Mouse (Mus musculus): ENCODE data around the gene Zfp316. TPM values are rescaled to one million over a fixed set of nuclear protein-coding genes. Genes with fewer than 3 reads are reported as not detected.

The Zfp316 gene
- polyA plus RNA-seq, 1 experiment from 2014 or later, result 3.1 TPM

DNA sequence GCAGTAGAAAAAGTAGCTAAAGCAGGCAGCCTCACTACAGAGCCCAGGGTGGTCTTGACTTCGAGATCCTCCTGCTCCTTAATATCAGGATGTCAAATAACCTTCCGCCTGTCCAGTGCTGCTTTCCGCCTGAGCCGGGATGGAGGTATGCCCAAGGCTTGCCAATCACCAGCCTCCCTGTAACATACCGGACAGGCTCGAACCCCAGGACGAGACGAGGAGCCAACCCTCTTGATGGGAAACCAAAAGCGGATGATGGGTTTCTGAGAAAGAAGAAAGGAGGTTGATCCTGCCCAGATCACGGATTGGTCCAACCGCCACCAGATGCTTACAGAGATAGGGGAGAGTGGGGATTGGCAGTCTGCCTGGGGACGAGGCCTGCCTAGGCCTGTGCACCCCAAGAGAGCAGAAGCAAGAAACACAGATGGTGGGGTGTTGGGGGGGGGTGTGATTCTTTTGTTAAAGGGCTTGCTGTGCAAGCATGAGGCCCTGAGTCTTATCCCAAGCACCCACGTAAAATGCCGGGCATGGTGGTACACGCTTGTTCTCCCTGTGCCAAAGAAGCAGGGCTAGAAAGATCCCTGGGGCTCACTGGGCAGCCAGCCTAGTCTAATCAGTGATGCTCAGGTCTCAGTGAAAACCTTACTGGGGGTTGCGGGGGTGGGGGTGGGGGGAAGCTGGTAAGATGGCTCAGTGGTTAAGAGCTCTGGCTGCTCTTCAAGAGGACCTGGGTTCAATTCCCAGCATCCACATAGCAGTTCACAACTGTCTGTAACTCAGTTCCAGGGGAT lies 2.9 kb upstream of the Zfp316 start:
- WGBS, result 92% methylated on average over 16 of the region's 16 CpGs
- Histone ChIP-seq H3K27me3 (replicated peaks; ENCODE audit: low read depth, poor library complexity, severe bottlenecking) (peaks cover 27% of the 10 kb centered on the region), H3K4me1 (peaks cover 23% of the 10 kb centered on the region), H3K27ac (replicated peaks) (no peak overlapping the region), H3K4me3 (no peak overlapping the region), H3K36me3 (replicated peaks) (no peaks in the 10 kb centered on the region), H3K9me3 (no peaks in the 10 kb centered on the region)
- DNase-seq (ENCODE audit: low spot score), result no peak

DNA sequence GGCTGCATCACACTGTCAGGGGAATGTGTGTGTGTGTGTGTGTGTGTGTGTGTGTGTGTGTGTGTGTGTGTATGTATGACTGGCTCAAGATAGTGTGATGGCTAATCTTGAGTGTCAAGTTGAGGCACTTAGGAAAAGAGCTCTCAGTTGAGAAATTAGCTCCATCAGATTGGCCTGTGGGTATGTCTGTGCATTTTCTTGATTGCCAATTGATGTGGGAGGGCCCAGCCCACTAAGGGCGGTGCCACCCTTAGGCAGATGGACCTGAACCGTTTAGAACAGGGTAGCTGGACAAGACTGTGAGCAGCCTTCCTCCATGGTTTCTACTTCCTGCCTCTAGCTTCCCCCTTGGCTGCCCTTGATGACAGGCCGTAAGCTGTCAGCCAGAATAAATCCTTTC lies 2.3 kb upstream of the Zfp316 start:
- Histone ChIP-seq H3K4me3 (no peak overlapping the region), H3K36me3 (replicated peaks) (no peaks in the 10 kb centered on the region), H3K9me3 (no peaks in the 10 kb centered on the region), H3K27me3 (replicated peaks; ENCODE audit: low read depth, poor library complexity, severe bottlenecking) (peaks cover 20% of the 10 kb centered on the region; the same call in 1 of the 2 replicates), H3K27ac (replicated peaks) (no peak overlapping the region), H3K4me1 (peaks cover 23% of the 10 kb centered on the region)
- DNase-seq (ENCODE audit: low spot score), result no peak
- WGBS, result 81% methylated on average over 3 of the region's 3 CpGs

DNA sequence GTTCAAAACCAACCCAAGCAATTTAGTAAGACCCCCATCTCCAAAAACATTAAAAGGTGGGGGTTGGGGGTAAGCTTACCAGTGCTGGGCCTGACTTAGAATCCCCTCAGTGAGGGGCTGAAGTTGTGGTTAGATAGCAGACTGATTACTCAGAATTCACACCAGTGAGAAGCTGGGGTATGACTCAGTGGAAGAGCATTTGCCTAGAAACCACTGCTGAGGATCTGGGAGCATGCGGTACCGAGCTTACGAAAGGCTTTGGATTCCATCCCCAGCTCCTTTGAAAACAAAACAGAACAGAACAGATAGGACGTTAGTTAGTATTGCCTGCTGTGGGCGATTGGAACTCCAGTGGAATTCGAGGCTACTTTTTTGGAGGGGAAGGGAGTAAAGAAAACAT lies 1.8 kb upstream of the Zfp316 start:
- H3K36me3 ChIP-seq (replicated peaks), result no peaks in the 10 kb centered on the region
- no peaks in the 10 kb centered on the region for H3K9me3 ChIP-seq
- H3K27ac ChIP-seq (replicated peaks), result no peak overlapping the region
- no peak overlapping the region for H3K4me3 ChIP-seq
- no peak for DNase-seq (ENCODE audit: low spot score)
- WGBS, result 88% methylated on average over 6 of the region's 6 CpGs
- peaks cover 16% of the 10 kb centered on the region; the same call in 1 of the 2 replicates for H3K27me3 ChIP-seq (replicated peaks; ENCODE audit: low read depth, poor library complexity, severe bottlenecking)
- peaks cover 23% of the 10 kb centered on the region for H3K4me1 ChIP-seq

DNA sequence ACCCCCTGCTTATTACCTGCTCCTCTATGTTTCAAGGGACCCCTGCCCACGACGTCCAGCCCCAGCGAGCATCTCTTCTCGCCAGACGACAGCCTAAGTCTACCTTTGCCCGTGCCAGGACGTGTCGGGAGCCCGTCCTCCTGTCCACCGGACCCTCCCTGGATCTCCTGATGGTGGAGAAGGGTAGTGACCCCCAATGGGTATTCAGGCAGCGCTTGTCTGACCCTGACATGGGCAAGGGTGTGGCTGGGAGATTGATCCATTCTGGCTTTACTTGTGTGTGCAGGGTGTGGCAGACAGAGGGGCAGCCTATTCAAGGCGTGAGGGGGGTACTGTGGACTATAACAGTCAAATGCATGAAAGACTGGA lies 313 bp upstream of the Zfp316 start:
- peak overlapping the region; percentile 96 for H3K27ac ChIP-seq (replicated peaks)
- H3K36me3 ChIP-seq (replicated peaks), result peaks cover under 1% of the 10 kb centered on the region; the same call in 1 of the 2 replicates
- DNase-seq (ENCODE audit: low spot score), result no peak
- WGBS, result 6% methylated on average over 12 of the region's 12 CpGs
- H3K4me3 ChIP-seq, result peak overlapping the region; percentile 98
- H3K9me3 ChIP-seq, result no peaks in the 10 kb centered on the region
- H3K27me3 ChIP-seq (replicated peaks; ENCODE audit: low read depth, poor library complexity, severe bottlenecking), result peaks cover 4% of the 10 kb centered on the region; the same call in 1 of the 2 replicates
- peaks cover 23% of the 10 kb centered on the region for H3K4me1 ChIP-seq

DNA sequence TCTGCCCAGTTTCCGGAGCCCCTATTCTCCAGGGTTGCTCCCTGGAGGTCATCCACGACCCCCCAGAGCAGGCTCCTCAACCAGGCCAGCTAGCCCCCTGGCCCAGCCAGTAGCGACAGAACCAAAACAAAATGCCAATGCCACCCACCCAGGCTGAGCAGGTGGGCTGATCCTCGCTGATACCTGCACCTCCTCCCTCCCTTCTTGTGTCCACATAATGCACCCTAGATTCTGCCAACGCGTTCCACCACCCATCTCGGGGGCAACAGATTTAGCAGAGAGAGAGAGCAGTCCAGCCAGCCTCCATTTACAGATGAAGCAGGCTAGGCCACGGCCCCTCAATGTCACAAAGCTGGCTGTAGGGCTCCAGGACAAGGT lies 848 bp downstream of the Zfp316 start:
- H3K27ac ChIP-seq (replicated peaks), result peak overlapping the region; percentile 96

DNA sequence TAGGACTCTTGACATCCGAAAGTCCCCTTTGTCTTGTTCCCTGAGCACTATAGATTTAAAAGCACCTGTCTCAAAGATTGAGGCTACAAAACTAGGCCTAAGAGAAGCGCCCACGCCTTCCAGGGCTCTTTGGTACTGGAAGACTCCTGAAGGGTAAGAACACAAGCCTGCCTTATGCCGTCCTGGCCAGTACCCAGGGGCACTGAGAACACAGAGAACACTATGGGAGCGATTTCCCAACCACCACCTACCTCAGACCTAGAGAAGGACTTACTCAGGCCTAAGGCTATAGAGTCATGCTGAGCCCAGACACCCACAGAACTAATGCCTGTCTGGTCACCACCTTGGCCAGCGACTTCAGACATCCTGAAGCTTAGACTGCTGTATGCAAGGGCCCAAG lies 3.0 kb downstream of the Zfp316 start:
- Histone ChIP-seq H3K27me3 (replicated peaks; ENCODE audit: low read depth, poor library complexity, severe bottlenecking) (no peaks in the 10 kb centered on the region), H3K27ac (replicated peaks) (no peak overlapping the region), H3K9me3 (no peaks in the 10 kb centered on the region), H3K4me3 (no peak overlapping the region), H3K4me1 (peaks cover 23% of the 10 kb centered on the region), H3K36me3 (replicated peaks) (peaks cover 34% of the 10 kb centered on the region)
- no peak for DNase-seq (ENCODE audit: low spot score)
- 86% methylated on average over 6 of the region's 6 CpGs for WGBS

More for the DNA sequence above, 848 bp downstream of the Zfp316 start:
- Histone ChIP-seq H3K27me3 (replicated peaks; ENCODE audit: low read depth, poor library complexity, severe bottlenecking) (no peaks in the 10 kb centered on the region), H3K4me3 (peak overlapping the region; percentile 98), H3K36me3 (replicated peaks) (peaks cover 12% of the 10 kb centered on the region), H3K9me3 (no peaks in the 10 kb centered on the region), H3K4me1 (peaks cover 23% of the 10 kb centered on the region)
- DNase-seq (ENCODE audit: low spot score), result no peak
- 29% methylated on average over 8 of the region's 8 CpGs for WGBS

DNA sequence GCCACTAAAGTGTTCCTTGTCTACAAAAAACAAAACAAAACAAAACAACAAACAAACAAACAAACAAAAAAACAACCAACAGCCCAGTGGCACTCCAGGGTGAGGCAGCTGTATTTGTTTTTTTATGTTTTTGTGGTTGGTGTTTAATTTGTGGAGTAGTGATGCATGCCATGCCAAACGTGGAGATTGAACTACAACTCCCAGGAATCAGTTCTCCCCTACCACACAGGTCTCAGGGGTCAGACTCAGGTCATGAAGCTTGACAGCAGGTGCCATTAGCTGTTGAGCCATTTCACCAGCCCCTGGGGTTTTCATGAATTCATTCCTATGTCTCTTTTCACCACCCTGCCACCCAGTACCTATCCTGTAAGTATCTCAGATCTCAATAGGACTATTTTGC lies 4.4 kb downstream of the Zfp316 start:
- no peak for DNase-seq (ENCODE audit: low spot score)
- 58% methylated on average over 1 of the region's 1 CpGs for WGBS
- Histone ChIP-seq H3K9me3 (no peaks in the 10 kb centered on the region), H3K36me3 (replicated peaks) (peaks cover 46% of the 10 kb centered on the region), H3K4me3 (no peak overlapping the region), H3K27ac (replicated peaks) (no peak overlapping the region), H3K27me3 (replicated peaks; ENCODE audit: low read depth, poor library complexity, severe bottlenecking) (no peaks in the 10 kb centered on the region), H3K4me1 (peaks cover 14% of the 10 kb centered on the region)

DNA sequence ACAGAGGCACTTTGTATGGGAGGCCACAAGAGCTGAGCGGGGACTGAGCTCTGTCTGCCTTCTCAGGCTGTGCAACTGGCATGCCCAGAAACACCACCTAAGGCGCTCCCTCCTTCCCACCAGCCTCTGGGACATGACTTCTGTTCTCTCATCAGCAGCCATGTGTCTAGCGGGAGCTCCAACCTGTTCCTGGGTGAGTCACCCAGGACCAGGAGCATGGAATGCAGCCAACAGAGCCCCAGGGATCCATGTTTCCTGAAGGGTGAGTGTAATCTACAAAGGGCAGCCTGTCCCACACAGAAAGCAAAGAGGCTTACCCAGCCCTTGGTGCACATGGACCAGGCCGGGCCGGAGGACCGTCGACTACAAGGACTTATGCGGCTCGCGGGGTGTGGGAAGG lies 5.1 kb downstream of the Zfp316 start:
- H3K36me3 ChIP-seq (replicated peaks), result peaks cover 53% of the 10 kb centered on the region
- no peaks in the 10 kb centered on the region for H3K9me3 ChIP-seq
- H3K27me3 ChIP-seq (replicated peaks; ENCODE audit: low read depth, poor library complexity, severe bottlenecking), result no peaks in the 10 kb centered on the region
- no peak overlapping the region for H3K27ac ChIP-seq (replicated peaks)
- H3K4me1 ChIP-seq, result peaks cover 11% of the 10 kb centered on the region
- DNase-seq (ENCODE audit: low spot score), result no peak
- 92% methylated on average over 10 of the region's 10 CpGs for WGBS
- H3K4me3 ChIP-seq, result no peak overlapping the region

DNA sequence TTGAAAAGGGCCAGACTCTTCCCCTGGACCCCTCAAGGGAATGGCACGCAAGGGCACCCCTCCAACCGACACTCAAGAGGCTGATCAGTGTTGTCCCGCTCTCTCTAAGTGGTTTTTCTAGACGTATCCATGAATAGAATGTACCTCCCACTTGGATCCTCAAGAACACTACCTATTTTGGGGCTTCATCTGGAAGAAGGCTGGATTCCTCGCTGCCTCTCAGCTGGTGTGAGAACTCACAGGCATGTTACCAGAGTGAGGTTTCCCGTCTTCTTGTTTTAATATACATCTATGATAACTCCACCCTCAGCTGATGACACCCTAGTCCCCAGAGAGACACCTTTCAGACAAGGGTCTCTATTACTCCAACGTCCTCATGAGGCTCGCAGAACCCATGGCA lies 8.2 kb downstream of the Zfp316 start:
- 93% methylated on average over 8 of the region's 8 CpGs for WGBS

DNA sequence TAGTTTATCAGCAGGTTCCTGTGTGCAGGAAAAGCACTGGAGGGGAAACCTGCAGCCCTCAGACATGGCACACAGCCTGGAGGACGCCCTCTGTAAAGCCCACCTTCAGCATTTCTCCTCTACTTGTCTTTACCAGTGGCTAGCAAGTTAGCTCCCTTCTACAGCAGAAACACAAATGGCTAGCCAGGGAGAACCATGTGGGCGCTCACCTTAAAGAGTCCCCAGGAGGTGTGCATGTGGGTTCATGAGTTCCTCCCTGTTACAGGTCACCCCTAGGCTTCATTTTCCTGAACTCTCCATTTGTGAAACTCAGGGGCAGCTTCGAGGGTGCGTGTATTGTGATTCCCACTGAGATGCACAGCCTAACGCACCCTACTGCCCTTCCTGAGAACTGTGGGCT lies 14.0 kb downstream of the Zfp316 start:
- peaks cover 87% of the 10 kb centered on the region for H3K27me3 ChIP-seq (replicated peaks; ENCODE audit: low read depth, poor library complexity, severe bottlenecking)
- WGBS, result 74% methylated on average over 5 of the region's 5 CpGs
- peaks cover 77% of the 10 kb centered on the region for H3K36me3 ChIP-seq (replicated peaks)
- no peak overlapping the region for H3K4me3 ChIP-seq
- no peak overlapping the region for H3K27ac ChIP-seq (replicated peaks)
- no peak for DNase-seq (ENCODE audit: low spot score)
- no peaks in the 10 kb centered on the region for H3K9me3 ChIP-seq
- peaks cover 29% of the 10 kb centered on the region for H3K4me1 ChIP-seq

More for the DNA sequence above, 8.2 kb downstream of the Zfp316 start:
- Histone ChIP-seq H3K4me1 (no peaks in the 10 kb centered on the region), H3K36me3 (replicated peaks) (peaks cover 82% of the 10 kb centered on the region), H3K27me3 (replicated peaks; ENCODE audit: low read depth, poor library complexity, severe bottlenecking) (peaks cover 29% of the 10 kb centered on the region), H3K4me3 (no peak overlapping the region), H3K9me3 (no peaks in the 10 kb centered on the region), H3K27ac (replicated peaks) (no peak overlapping the region)
- no peak for DNase-seq (ENCODE audit: low spot score)

DNA sequence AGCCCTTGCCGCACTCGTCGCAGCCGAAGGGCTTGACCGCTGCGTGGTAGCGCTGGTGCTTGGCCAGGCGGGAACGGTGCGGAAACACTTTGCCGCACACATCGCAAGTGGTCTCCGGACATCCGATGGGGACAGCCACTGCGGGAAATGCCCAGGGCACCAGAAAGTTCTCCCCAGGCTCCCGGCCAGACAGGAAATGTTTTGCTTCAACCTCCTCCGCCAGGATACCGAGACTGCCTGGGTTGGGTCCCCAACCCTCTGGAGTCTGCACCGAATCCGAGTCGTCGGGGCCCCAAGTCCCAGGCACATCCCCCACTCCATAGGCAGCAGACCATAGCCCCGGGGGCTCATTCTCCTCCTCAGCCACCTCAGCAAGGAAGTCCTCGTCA lies 14.7 kb downstream of the Zfp316 start:
- Histone ChIP-seq H3K4me3 (peak overlapping the region; percentile 57), H3K4me1 (peaks cover 29% of the 10 kb centered on the region), H3K27me3 (replicated peaks; ENCODE audit: low read depth, poor library complexity, severe bottlenecking) (peaks cover 93% of the 10 kb centered on the region), H3K9me3 (no peaks in the 10 kb centered on the region), H3K36me3 (replicated peaks) (peaks cover 70% of the 10 kb centered on the region), H3K27ac (replicated peaks) (no peak overlapping the region)
- no peak for DNase-seq (ENCODE audit: low spot score)
- WGBS, result 8% methylated on average over 24 of the region's 24 CpGs

DNA sequence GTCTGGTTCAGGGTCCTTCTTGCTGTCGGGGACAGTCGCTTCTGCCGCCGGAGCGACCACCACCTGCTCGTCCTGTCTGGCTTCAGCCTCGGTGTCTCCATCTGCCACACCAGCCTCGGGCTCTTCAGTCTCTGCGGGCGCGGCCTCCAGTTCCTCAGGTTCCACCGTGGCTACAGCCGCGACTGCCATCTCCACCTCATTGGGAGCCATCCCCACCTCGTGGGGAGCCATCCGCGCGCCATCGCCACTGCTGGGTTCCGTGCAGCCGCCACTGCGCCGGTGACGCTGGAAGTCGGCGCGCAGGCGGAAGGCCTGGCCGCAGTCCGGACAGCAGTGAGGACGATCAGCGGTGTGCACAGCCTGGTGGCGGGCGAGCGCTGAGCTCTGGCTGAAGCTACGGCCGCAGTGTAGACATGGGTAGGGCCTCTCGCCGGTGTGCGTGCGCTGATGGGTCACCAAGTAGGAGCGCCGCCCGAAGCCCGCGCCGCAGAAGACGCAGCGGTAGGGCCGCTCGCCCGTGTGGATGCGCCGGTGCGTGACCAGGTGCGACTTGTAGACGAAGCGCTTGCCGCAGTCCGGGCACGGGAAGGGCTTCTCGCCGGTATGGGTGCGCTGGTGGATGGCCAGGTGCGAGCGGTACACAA lies 15.2 kb downstream of the Zfp316 start:
- peaks cover 97% of the 10 kb centered on the region for H3K27me3 ChIP-seq (replicated peaks; ENCODE audit: low read depth, poor library complexity, severe bottlenecking)
- peak overlapping the region; percentile 57 for H3K4me3 ChIP-seq
- 5% methylated on average over 66 of the region's 66 CpGs for WGBS
- no peak overlapping the region; the same call in 1 of the 2 replicates for H3K27ac ChIP-seq (replicated peaks)
- H3K36me3 ChIP-seq (replicated peaks), result peaks cover 69% of the 10 kb centered on the region
- DNase-seq (ENCODE audit: low spot score), result peak; percentile 58
- no peaks in the 10 kb centered on the region for H3K9me3 ChIP-seq
- peaks cover 29% of the 10 kb centered on the region for H3K4me1 ChIP-seq
